Mouse (Mus musculus) lung, postnatal 0 days (tissue): ENCODE data around the gene Smpd2.
A peak's percentile ranks its signal among the peaks of the same experiment; 100 is the strongest.
"Not testable (repeated sequence)": the region's sequence is repeated elsewhere in the genome, so short reads cannot be mapped to it uniquely, and the experiment has no call there.

Source experiments
- CTCF ChIP-seq: IDR thresholded peaks from 2 replicates; pipeline ENCODE4 v1.5.1; 2016; ENCODE audit warnings: antibody characterized with exemption, mild to moderate bottlenecking
- EP300 ChIP-seq: IDR thresholded peaks from 2 replicates; pipeline ENCODE4 v1.6.1; 2016; ENCODE audit warnings: antibody characterized with exemption, mild to moderate bottlenecking, control low read depth

DNA sequence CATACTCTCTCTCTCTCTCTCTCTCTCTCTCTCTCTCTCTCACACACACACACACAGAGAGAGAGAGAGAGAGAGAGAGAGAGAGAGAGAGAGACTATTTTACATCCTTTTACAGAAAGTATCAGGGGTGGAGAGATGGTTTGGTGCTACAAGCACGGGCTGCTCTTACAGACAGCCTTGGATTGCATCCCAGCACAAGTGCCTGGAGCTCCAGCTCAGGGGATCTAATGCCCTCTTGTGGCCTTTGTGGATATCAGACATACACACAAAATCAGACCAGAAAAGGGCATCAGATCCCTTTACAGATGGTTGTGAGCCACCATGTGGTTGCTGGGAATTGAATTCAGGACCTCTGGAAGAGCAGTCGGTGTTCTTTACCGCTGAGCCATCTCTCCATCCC lies 15.3 kb upstream of the Smpd2 start:
- peak; percentile 88 for TF ChIP-seq CTCF
- TF ChIP-seq EP300 = not testable (repeated sequence)
